Mouse (Mus musculus) limb, embryonic 14.5 days (tissue): Measurements from ENCODE around the gene Arhgef17. TPM values are rescaled to one million over a fixed set of nuclear protein-coding genes. Genes with fewer than 3 reads are reported as not detected.

Experiments used
- ATAC-seq: fragments of 200-750 bp; cut with Nextera tagmentation; 2 replicates; pipeline ENCODE4 v1.8.0; 2017; ENCODE audit warnings: low read depth, moderate number of reproducible peaks, moderate TSS enrichment; ENCODE audit not compliant: low FRiP score
- DNase-seq: peaks from one replicate; pipeline ENCODE4 v3.0.0-alpha.2; 2015; ENCODE audit warnings: low spot score
- H3K27ac ChIP-seq: fragments of 300-500 bp; sonication (generic); replicated peaks from 2 replicates; pipeline ENCODE4 v1.5.1; 2014; ENCODE audit warnings: low read depth, mild to moderate bottlenecking, low read length, moderate library complexity, mixed read lengths
- H3K27me3 ChIP-seq: fragments of 300-500 bp; sonication (generic); 2 replicates; pipeline ENCODE4 v1.6.1; 2014; ENCODE audit warnings: low read length, mixed read lengths; ENCODE audit not compliant: control insufficient read depth, insufficient read depth
- H3K36me3 ChIP-seq: fragments of 300-500 bp; sonication (generic); 2 replicates; pipeline ENCODE4 v1.6.1; 2014; ENCODE audit warnings: mild to moderate bottlenecking, low read length, moderate library complexity, mixed read lengths; ENCODE audit not compliant: control insufficient read depth, insufficient read depth
- H3K4me1 ChIP-seq: fragments of 300-500 bp; sonication (generic); 2 replicates; pipeline ENCODE4 v1.6.1; 2014; ENCODE audit warnings: antibody characterized with exemption, low read length, mixed read lengths; ENCODE audit not compliant: control insufficient read depth, insufficient read depth
- H3K4me2 ChIP-seq: fragments of 300-500 bp; sonication (generic); replicated peaks from 2 replicates; pipeline ENCODE4 v1.6.1; 2014; ENCODE audit warnings: low read depth, mild to moderate bottlenecking, low read length, moderate library complexity; ENCODE audit not compliant: severe bottlenecking
- H3K4me3 ChIP-seq: fragments of 300-500 bp; sonication (generic); replicated peaks from 2 replicates; pipeline ENCODE4 v1.5.1; 2014; ENCODE audit warnings: low read length
- H3K9ac ChIP-seq: fragments of 300-500 bp; sonication (generic); 2 replicates; pipeline ENCODE4 v1.6.1; 2014; ENCODE audit warnings: mild to moderate bottlenecking, low read depth, low read length, moderate library complexity; ENCODE audit not compliant: severe bottlenecking
- H3K9me3 ChIP-seq: fragments of 300-500 bp; sonication (generic); 2 replicates; pipeline ENCODE4 v1.6.1; 2016; ENCODE audit warnings: low read length; ENCODE audit not compliant: control insufficient read depth
- POLR2A ChIP-seq: fragments of 200-500 bp; IDR thresholded peaks from 2 replicates; pipeline ENCODE4 v1.8.0; 2012; ENCODE audit warnings: inconsistent platforms, mild to moderate bottlenecking, moderate library complexity, borderline replicate concordance; ENCODE audit not compliant: insufficient read depth, insufficient read length; ENCODE audit errors: extremely low read depth
- WGBS: fragments of 180-500 bp; shearing (Covaris S2); extraction: QIAGEN DNeasy Blood & Tissue Kit; methylation state at CpG from one replicate; pipeline ENCODE4 v1.1.7; 2014; 5-methylcytosine and 5-hydroxymethylcytosine counted together
- polyA plus RNA-seq, 2 experiments: library from polyadenylated mRNA; depleted of rRNA in 1 of 2; stranded (reverse) in 1 of 2; unstranded in 1 of 2; fragments of >200 nt; fragmentation: Nextera tagmentation in 1 of 2; extraction: Ambion mirVana in 1 of 2; gene quantifications; 2 replicates each; pipeline versions ENCODE4 v1.2.1 to v1.2.3; 2012 to 2014

Gene Arhgef17
- polyA plus RNA-seq, 2 experiments: 15.4 to 42.8 TPM

DNA sequence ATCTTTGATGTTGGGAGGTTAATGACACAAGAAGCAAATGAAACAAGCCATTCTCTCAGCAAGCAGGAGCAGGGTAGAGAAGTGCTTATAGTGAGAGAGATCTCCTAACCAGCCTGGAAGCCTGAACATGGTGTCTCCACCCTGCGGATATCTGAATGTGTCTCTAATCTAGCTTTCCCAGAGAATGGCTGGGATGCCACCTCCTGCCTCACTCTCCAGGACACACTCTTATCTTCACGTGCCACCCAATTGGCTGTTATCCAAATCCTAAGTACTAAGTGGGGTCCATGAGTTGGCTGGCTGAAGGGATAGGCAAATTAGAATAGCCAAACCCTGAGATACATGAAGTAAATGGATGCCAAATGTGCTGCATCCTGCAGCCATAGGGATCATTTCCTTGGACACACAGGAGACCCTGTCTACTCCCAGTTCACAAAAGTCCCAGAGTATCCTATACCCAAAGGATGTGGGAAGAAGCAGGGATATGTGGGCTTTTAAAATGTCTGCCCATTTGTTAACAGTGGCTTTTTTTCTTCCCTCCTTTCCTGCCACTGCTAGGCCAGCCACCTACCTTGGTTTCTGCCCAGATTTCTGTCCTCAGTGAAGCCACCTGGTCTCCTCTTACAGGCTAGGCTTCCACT is 87.4 kb downstream of the Arhgef17 start:
- no peak overlapping the region for H3K27ac ChIP-seq
- no peaks in the 10 kb centered on the region; the same call in 1 of the 2 replicates for H3K36me3 ChIP-seq
- no peaks in the 10 kb centered on the region for H3K9me3 ChIP-seq
- 70% methylated on average over 2 of the region's 2 CpGs for whole genome bisulfite sequencing
- DNase-seq: no peak
- no peak for TF ChIP-seq POLR2A
- no peak overlapping the region for H3K4me3 ChIP-seq
- H3K4me1 ChIP-seq: peaks cover 11% of the 10 kb centered on the region
- no peak for ATAC-seq
- no peaks in the 10 kb centered on the region for H3K27me3 ChIP-seq
- no peak overlapping the region for H3K4me2 ChIP-seq
- H3K9ac ChIP-seq: no peak overlapping the region

DNA sequence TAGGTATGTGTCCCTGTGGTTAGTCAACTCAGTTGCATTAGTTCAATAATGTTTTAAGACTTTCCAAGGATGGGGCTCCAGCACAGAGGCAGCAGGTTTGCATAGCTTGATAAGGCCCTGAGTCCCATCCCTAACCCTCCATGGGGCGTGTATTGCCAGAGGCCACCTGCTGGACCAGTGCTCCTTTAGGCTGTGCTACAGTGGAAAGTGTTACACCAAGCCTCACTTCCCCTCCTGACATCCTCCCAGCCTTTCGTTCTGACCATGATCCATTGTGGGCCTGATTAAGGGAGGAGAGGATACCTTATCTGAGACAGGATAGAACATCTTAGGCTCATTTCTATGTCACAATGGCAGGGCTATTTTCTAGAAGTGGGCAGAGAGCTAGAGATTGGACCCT is 88.0 kb downstream of the Arhgef17 start:
- no peak for DNase-seq
- Histone ChIP-seq H3K4me3 (no peak overlapping the region), H3K36me3 (peaks cover 1% of the 10 kb centered on the region; the same call in 1 of the 2 replicates), H3K9ac (no peak overlapping the region), H3K27me3 (no peaks in the 10 kb centered on the region), H3K9me3 (no peaks in the 10 kb centered on the region), H3K4me2 (no peak overlapping the region), H3K27ac (no peak overlapping the region), H3K4me1 (peaks cover 15% of the 10 kb centered on the region)
- no peak for ATAC-seq
- WGBS: 86% methylated on average over 2 of the region's 2 CpGs
- no peak for TF ChIP-seq POLR2A

DNA sequence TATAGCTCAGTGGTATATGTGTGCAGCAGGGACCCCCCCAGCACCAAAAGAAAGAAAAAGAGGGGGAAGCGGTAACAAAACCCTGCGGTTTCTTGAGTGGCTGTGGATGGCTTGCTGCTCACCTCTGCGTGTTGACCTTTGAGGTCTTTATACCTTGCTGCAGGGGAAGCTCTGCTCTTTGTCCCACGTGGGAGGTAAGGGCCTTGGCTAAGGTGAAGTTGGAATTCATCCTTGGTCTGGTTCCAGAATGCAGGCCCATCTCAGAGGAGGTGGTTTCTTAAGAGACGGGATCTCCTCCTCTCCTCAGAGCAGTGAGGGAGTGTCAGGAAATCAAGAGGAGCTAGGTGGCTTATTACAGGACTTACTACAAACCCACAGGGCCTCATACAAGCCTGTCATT is 89.7 kb downstream of the Arhgef17 start:
- Histone ChIP-seq H3K4me3 (no peak overlapping the region), H3K27ac (no peak overlapping the region), H3K27me3 (no peaks in the 10 kb centered on the region), H3K9me3 (no peaks in the 10 kb centered on the region), H3K4me1 (peaks cover 15% of the 10 kb centered on the region), H3K9ac (no peak overlapping the region), H3K4me2 (no peak overlapping the region), H3K36me3 (peaks cover 16% of the 10 kb centered on the region)
- no peak for TF ChIP-seq POLR2A
- ATAC-seq: no peak
- no peak for DNase-seq
- 87% methylated on average over 5 of the region's 5 CpGs for WGBS

DNA sequence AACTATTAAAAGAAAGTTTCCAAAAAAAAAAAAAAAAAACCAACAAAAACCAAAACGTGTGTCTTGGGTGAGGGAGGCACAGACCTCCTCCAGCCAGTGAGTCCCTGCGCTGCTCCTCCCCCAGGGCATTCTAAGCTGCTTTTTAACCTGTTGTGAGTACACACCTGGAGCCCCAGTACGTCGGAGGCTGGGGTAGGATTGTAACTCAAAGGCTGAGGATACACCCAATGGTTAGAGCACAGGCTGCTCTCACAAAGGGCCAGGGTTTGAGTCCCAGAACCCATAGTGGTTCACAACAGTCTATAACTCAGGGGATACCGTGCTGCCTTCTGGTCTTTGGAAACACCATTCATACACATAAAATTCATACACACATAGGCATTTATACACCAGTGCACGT is 90.3 kb downstream of the Arhgef17 start:
- no peak for TF ChIP-seq POLR2A
- H3K27ac ChIP-seq: no peak overlapping the region
- 86% methylated on average over 6 of the region's 6 CpGs for WGBS
- H3K4me2 ChIP-seq: no peak overlapping the region
- no peak overlapping the region for H3K9ac ChIP-seq
- DNase-seq: no peak
- H3K4me1 ChIP-seq: peaks cover 15% of the 10 kb centered on the region
- no peak overlapping the region for H3K4me3 ChIP-seq
- peaks cover 21% of the 10 kb centered on the region for H3K36me3 ChIP-seq
- ATAC-seq: no peak
- no peaks in the 10 kb centered on the region for H3K27me3 ChIP-seq
- H3K9me3 ChIP-seq: no peaks in the 10 kb centered on the region

DNA sequence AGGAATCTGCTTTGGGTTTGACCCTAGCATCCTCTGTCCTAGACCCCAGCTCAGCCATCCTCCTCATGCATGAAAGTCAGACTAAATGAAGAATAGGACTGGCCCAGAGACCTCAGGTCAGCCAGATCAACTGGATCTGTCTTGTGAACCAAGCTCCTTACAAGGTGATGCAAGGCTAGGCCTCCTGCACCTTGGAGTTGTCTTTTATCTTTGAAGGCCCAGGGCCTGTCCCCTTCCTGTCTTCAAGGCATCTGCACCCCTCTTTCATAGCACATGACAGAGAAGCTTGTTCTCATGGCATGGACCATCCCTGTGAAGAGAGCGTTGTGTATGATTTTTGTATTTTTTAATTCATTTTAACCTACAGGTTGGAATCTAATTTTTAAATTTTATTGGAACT is 91.0 kb downstream of the Arhgef17 start:
- H3K4me1 ChIP-seq: peaks cover 11% of the 10 kb centered on the region
- no peak for TF ChIP-seq POLR2A

More for the DNA sequence above, 91.0 kb downstream of the Arhgef17 start:
- no peak for ATAC-seq
- Histone ChIP-seq H3K9ac (no peak overlapping the region), H3K36me3 (peaks cover 26% of the 10 kb centered on the region), H3K4me3 (no peak overlapping the region), H3K27me3 (no peaks in the 10 kb centered on the region), H3K27ac (no peak overlapping the region), H3K4me2 (no peak overlapping the region), H3K9me3 (no peaks in the 10 kb centered on the region)
- 93% methylated on average over 1 of the region's 1 CpGs for WGBS
- no peak for DNase-seq
